Mouse (Mus musculus) heart, postnatal 10 days (tissue): ENCODE results near the gene Hcls1. TPM values are rescaled to one million over a fixed set of nuclear protein-coding genes. Genes with fewer than 3 reads are reported as not detected.

ENCODE experiments used
- DNase-seq, 2 experiments: peaks; one replicate each; pipeline ENCODE4 v3.0.0; 2021
- intact Hi-C: fragments of 180-260 bp; cut with DNase I; formaldehyde crosslinking; loops from one replicate; pipeline ENCODE4 v1.15.1; 2025
- total RNA-seq, 2 experiments: library from RNA; stranded (reverse); gene quantifications; 2 replicates each; pipeline ENCODE4 v1.2.3; 2021

Hcls1 gene
- total RNA-seq: 10 to 100 TPM in 1 of 2 experiments, 1 to 10 TPM in 1; 9.9 to 10.2 TPM

DNA sequence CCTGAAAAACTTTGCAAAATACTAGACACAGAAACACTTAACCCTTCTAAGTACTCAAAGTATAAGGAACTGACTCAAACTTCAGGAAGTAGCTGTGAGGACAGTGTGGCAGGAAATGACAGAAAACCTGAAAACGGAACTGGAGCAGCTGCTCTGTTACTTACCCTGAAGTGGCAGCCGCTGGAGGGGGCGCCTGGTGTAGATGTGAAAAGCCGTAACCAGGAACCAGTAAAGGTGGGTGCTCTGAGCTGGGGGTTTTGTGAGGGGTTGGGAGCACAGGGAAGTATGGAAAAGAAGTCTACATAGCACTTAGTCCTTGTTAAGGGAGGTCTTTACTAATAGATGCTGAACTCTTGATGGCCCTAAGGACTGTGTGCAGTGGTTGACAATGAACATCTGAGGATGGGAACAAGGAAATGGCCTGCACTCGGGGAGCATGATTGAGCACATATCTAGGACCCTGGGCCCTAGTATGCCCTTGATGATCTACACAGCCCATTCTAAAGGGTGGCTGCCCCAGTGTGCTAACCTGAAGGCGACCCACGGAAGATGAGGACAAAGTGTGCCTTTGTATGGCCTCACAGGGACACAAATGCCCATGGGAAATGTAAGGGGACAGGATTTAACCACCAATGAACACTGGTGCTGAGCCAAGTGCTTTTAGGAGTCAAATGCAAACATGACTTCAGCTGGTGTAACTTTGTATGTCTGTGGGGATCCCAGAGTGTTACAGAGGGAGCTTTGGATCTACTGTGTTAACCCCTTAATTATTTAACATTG lies at the start of gene Hcls1:
Gene Hcls1 (plus strand): TSS at position 143 of the 780 bp plus-strand sequence.
- DNase-seq: peak; percentile 38 to 57
- intact Hi-C loops: no loop called here

GRCm38 (mm10) chr16:36885912-36886311 lies 48.9 kb upstream of the Hcls1 start:
- no peak for DNase-seq
- intact Hi-C loops: loop anchor here (5.0 kb wide), 1 partner anchor 121 kb away; no protein-coding TSS in a partner anchor

DNA sequence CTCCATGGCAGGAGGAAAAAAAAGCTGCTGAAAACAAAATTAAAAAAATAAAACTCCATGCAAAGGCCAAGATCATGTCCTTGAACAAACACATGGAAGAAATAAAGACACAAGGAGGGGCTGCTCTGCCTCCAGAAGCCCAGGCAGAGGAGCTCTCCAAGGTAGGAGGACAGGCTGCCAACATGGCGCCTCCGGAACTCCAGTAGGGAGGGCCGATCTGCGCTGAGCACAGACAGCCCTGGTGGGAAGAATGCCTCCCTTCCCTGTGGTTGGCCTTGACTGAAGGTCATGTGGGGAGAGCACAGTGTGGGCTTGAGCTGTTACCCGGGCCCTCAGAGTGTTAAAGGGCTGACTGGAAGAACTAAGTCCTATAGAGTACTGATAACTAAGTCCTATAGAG lies 47.2 kb upstream of the Hcls1 start:
- intact Hi-C loops: loop anchor here (5.0 kb wide), 1 partner anchor 120 kb away; no protein-coding TSS in a partner anchor
- DNase-seq: no peak

- intact Hi-C loops: no loop called here
- no peak for DNase-seq
Measured at GRCm38 (mm10) chr16:36890559-36890958, 44.2 kb upstream of the Hcls1 start.

DNA sequence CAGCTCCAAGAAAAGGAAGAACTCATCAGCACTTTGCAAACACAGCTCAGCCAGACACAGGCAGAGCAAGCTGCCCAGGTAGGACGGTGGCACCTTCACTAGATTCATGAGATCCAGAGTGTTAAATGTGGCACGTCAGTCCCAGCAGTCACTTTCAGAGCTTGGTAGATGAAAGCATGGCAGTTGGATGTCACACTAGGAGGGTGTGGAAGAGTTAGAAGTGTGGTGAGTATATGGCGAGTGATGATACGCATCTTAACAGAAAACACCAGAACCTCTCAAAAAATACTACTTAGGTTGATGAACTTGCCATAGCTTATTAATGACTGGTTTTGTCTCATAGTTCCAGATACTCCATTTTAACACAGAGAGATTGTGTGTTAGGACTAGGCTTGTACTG lies 43.4 kb upstream of the Hcls1 start:
- intact Hi-C loops: no loop called here
- no peak for DNase-seq

GRCm38 (mm10) chr16:36893317-36893716 lies 41.5 kb upstream of the Hcls1 start:
- no peak for DNase-seq
- intact Hi-C loops: no loop called here

GRCm38 (mm10) chr16:36896712-36897111 lies 38.1 kb upstream of the Hcls1 start:
- intact Hi-C loops: no loop called here

DNA sequence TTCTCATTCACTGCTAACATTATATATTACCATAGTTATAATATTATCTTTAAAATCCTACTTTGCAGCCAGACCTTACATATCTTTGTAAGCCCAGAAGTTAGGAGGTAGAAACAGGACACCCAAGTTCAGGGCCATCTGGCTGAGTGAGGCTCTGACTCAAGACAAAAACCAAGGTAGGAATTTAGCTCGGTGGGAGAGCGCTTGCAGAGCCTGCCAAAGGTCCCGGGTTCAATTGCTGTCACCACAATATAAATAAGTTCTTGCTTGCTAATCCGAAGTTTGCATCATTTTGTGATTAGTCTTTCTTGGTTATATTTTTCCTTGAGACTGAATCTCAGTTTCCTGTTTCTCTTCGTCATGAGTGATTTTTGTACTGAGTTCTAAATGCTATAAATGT lies 31.6 kb upstream of the Hcls1 start:
- DNase-seq: no peak
- intact Hi-C loops: no loop called here

More at GRCm38 (mm10) chr16:36896712-36897111, 38.1 kb upstream of the Hcls1 start:
- DNase-seq: no peak

- intact Hi-C loops: no loop called here
- no peak for DNase-seq
Measured at GRCm38 (mm10) chr16:36911909-36912308, 22.9 kb upstream of the Hcls1 start.

- DNase-seq: no peak
- intact Hi-C loops: no loop called here
Measured at GRCm38 (mm10) chr16:36912311-36912710, 22.5 kb upstream of the Hcls1 start.

- DNase-seq: no peak
- intact Hi-C loops: no loop called here
Measured at GRCm38 (mm10) chr16:36914195-36914594, 20.6 kb upstream of the Hcls1 start.

GRCm38 (mm10) chr16:36918505-36918904 lies 16.3 kb upstream of the Hcls1 start:
- intact Hi-C loops: no loop called here

GRCm38 (mm10) chr16:36920410-36920809 lies 14.4 kb upstream of the Hcls1 start:
- intact Hi-C loops: no loop called here
- no peak for DNase-seq

More at GRCm38 (mm10) chr16:36918505-36918904, 16.3 kb upstream of the Hcls1 start:
- DNase-seq: no peak

DNA sequence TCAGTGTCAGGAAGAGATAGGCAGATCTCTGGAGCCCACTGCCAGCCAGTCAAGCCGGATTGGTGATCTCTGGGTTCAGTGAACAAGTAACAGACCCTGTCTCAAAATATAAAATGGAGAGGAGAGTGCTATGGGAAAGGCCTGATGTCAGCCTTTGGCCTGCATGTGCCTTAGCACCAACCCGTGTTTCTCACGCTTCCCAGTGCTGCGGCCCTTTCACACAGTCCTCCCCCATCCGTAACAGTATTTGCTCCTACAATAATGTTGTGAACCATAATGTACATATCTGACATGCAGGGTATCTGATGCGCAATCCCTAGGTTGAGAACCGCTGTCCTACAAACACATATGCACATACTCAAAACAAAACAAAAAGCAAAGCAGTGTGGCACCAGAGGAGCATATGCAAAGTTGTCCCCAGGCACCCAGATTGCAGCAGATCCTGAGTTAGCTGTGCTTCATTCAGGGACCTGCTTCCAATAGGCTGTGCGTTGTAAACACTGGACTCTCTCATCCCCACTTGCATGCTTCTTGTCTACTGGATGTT lies 13.6 kb upstream of the Hcls1 start:
- DNase-seq: no peak
- intact Hi-C loops: no loop called here

DNA sequence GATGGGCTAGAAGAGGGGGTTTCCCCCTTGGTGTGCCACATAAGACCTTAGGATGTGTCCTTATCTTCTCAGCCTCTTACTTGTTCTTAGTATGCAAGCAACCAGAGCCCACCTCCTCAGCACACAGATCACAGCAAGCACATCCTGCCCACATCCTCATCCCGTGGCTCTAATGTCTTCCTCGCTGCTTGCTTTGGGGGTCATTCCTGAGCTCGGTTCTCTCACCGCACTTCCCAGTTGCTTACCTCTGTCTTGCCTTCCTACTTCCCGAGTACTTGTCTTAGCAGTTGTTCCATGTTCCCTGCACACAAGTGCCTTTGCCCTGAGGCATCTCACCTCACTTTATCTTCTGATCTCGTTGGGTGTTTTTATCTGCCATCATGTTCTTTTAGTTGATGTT lies 12.8 kb upstream of the Hcls1 start:
- intact Hi-C loops: no loop called here

DNA sequence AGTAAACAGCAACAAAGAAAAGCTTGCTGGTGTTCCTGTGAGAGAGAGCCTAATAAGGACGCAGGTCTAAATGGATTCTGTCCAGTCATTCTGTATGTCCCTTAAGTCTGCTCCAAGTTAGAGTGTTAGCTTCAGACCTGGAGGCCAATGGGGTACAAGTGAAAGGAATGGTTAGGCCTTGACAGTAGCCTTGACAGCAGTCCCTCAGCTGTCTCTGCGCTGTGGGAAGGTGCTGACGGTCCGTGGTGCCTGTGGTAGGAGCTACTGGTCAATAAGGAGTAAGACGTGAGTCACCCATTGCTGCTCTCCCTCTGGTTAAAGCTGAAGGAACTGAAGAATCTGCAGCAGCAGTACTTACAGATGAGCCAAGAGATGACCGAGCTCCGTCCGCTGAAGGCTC lies 10.5 kb upstream of the Hcls1 start:
- no peak for DNase-seq
- intact Hi-C loops: no loop called here

More for the DNA sequence above, 12.8 kb upstream of the Hcls1 start:
- no peak for DNase-seq

GRCm38 (mm10) chr16:36925351-36925750 lies 9.4 kb upstream of the Hcls1 start:
- no peak for DNase-seq
- intact Hi-C loops: no loop called here

GRCm38 (mm10) chr16:36925797-36926196 lies 9.0 kb upstream of the Hcls1 start:
- DNase-seq: no peak
- intact Hi-C loops: no loop called here

DNA sequence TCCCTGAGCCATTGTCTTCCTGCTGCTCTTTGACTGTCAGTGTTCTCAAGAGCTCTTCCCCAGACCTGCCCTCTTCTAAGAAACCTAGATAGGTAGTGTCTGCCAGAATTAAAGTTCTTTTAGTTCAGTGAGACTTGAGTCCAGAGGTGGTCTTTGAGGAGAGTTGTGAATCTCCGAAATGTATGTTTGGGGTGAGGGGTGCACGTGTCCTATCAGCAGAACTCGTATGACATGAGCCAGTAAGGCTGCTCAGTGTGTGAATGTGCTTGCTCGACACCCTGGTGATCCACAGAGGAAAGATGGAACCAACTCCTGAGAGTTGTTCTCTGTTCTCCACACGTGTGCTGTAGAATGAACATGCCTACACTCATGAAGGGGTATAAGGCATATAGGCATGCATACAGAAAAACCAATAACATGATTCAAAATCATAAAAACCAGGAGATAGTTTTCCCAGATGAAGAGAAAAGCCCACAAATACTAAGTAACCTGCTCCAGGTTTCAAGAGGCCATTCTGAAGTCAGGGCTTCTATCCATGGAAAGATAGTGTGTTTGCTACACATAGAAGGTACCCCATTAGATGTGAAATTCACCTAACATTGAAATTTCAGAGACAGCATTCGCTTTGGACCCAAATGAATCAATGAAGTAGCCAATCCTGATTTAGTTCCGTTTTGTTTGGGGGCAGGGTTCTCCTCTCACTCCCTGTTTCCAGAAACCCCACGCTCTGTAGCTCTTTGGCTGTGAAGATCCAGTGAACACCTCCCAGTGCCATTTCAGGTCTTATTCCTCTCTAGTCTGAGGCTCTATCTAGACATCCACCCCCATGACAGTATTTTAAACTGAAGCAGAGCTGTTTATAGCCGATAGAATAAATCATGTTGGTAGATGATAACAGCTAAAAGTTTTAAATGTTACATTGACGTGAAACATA lies 8.0 kb upstream of the Hcls1 start:
- DNase-seq: no peak

DNA sequence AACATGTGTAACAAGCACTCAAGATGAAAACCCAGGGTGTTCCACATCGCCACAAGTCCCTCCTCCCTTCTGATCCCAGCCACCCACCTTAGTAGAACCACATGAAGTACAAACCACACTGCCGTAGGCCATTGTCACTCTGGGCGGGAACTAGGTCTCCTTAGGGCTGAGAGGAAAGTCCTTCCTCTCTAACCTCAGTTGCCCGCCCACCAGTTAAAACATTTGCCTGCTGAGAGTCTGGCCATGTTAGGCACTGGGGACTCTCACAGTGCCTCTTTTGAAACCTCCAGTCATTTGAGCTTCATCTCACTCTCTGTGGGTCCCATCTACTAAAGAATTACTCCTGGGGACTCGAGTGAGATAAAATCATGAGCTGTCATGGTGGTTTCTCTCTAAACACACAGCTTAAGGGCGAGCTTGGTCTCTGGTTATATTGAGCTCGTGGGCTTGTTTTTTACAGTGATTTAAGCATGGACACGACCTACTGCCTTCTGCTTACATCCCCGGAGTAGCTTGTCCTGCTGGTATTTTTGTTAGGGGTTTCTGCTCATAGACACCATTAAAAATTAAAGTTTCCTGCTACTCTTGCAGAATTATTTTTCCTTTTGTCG lies 7.2 kb upstream of the Hcls1 start:
- intact Hi-C loops: no loop called here
- no peak for DNase-seq

More for the DNA sequence above, 8.0 kb upstream of the Hcls1 start:
- intact Hi-C loops: no loop called here

- no peak for DNase-seq
- intact Hi-C loops: no loop called here
Measured at GRCm38 (mm10) chr16:36928106-36928500, 6.7 kb upstream of the Hcls1 start.
